11 mouse cellular contexts compared by ENCODE assay signal in genomic region chr2:166638947-166639641, GRCm38 (mm10).
DNase-seq lines count a peak whose midpoint lies in the region; ATAC-seq and TF ChIP-seq lines count a peak whose summit lies in the region.
"Had no signal": no experiment of that assay in that cellular context is flagged by ENCODE, and none has a peak within 500 bp of the region (broad histone marks: within the 10 kb centered on the region; RNA-seq: fewer than 3 reads in every experiment).

No protein-coding gene starts in this region.

- no peak for ATAC-seq in forebrain, embryonic 16.5 days
- ATAC-seq in liver, embryonic 14.5 days (ENCODE audit: insufficient read depth) = peak; percentile 29; the same call in 1 of the 2 replicates
- ATAC-seq in erythroblast, adult 5-6 weeks (replicated peaks; ENCODE audit: low FRiP score, poor library complexity, severe bottlenecking) = no peak
- ATAC-seq: Patski had no signal

- peaks cover 27% of the 10 kb centered on the region for H3K4me1 ChIP-seq in forebrain, embryonic 10.5 days
- H3K4me1 ChIP-seq in forebrain, embryonic 16.5 days (replicated peaks; ENCODE audit: control insufficient read depth, insufficient read depth, low read length) = peaks cover 14% of the 10 kb centered on the region
- H3K4me1 ChIP-seq in brown adipose tissue, adult 24 weeks (ENCODE audit: control insufficient read depth, insufficient read depth, insufficient read length, low read length) = peaks cover 5% of the 10 kb centered on the region
- H3K4me1 ChIP-seq in liver, embryonic 14.5 days (replicated peaks; ENCODE audit: control insufficient read depth in 2 of 2, insufficient read depth in 2 of 2, low read length in 1 of 2) = no peaks in the 10 kb centered on the region
- H3K4me1 ChIP-seq: embryonic facial prominence, embryonic 13.5 days had no signal

- no peak overlapping the region for H3K9ac ChIP-seq in forebrain, embryonic 16.5 days (replicated peaks; ENCODE audit: low read depth, low read length)
- H3K9ac ChIP-seq in liver, embryonic 14.5 days (replicated peaks) = no peak overlapping the region
- H3K9ac ChIP-seq: embryonic facial prominence, embryonic 13.5 days; hindbrain, embryonic 12.5 days had no signal

- no peak for TF ChIP-seq EP300 in liver, embryonic 14.5 days (IDR thresholded peaks at IDR 0.05; ENCODE audit: low read depth)

- no peak overlapping the region for H3K4me2 ChIP-seq in forebrain, embryonic 16.5 days (ENCODE audit: low read length)
- no peak overlapping the region for H3K4me2 ChIP-seq in liver, embryonic 14.5 days (ENCODE audit: low read depth)
- H3K4me2 ChIP-seq: embryonic facial prominence, embryonic 13.5 days; hindbrain, embryonic 12.5 days had no signal

- H3K9me3 ChIP-seq in forebrain, embryonic 10.5 days = peaks cover 5% of the 10 kb centered on the region; the same call in 1 of the 2 replicates
- no peaks in the 10 kb centered on the region for H3K9me3 ChIP-seq in forebrain, embryonic 16.5 days (ENCODE audit: control insufficient read depth, low read length)
- no peaks in the 10 kb centered on the region for H3K9me3 ChIP-seq in liver, embryonic 14.5 days (ENCODE audit: control insufficient read depth, low read length)
- H3K9me3 ChIP-seq: embryonic facial prominence, embryonic 13.5 days; hindbrain, embryonic 12.5 days had no signal

- peaks cover 62% of the 10 kb centered on the region for H3K36me3 ChIP-seq in forebrain, embryonic 10.5 days (replicated peaks)
- no peaks in the 10 kb centered on the region for H3K36me3 ChIP-seq in forebrain, embryonic 16.5 days (ENCODE audit: control insufficient read depth, insufficient read depth)
- H3K36me3 ChIP-seq in liver, embryonic 14.5 days (replicated peaks; ENCODE audit: control insufficient read depth, insufficient read depth, low read depth) = peaks cover 6% of the 10 kb centered on the region

- 84% methylated on average over 18 of the region's 18 CpGs for WGBS in forebrain, embryonic 10.5 days
- 87% methylated on average over 18 of the region's 18 CpGs for WGBS in forebrain, embryonic 16.5 days
- WGBS in liver, embryonic 14.5 days (ENCODE audit: insufficient replicate concordance) = 50% methylated on average over 18 of the region's 18 CpGs

- H3K4me3 ChIP-seq in forebrain, embryonic 10.5 days = no peak overlapping the region
- no peak overlapping the region for H3K4me3 ChIP-seq in forebrain, embryonic 16.5 days (replicated peaks; ENCODE audit: low read length)
- H3K4me3 ChIP-seq in brown adipose tissue, adult 24 weeks (ENCODE audit: insufficient read depth, low read depth, low read length) = no peak overlapping the region
- no peak overlapping the region for H3K4me3 ChIP-seq in liver, embryonic 14.5 days (ENCODE audit: insufficient read depth in 1 of 2, low read depth in 2 of 2, low read length in 2 of 2)
- H3K4me3 ChIP-seq: embryonic facial prominence, embryonic 13.5 days; hindbrain, embryonic 12.5 days had no signal

- DNase-seq in forebrain, embryonic 10.5 days (ENCODE audit: extremely low spot score, low spot score) = no peak
- peak; percentile 34 for DNase-seq in heart, postnatal 4 days
- DNase-seq in liver, embryonic 14.5 days (ENCODE audit: low read depth in 3 of 3, low spot score in 3 of 3) = no peak
- DNase-seq in testis, postnatal 14 days (ENCODE audit: low spot score) = no peak
- DNase-seq in spleen, postnatal 4 days (ENCODE audit: low spot score in 2 of 2) = no peak

- TF ChIP-seq CTCF in liver, embryonic 14.5 days (IDR thresholded peaks at IDR 0.05; ENCODE audit: low read depth) = no peak

- H3K27me3 ChIP-seq in forebrain, embryonic 10.5 days (ENCODE audit: poor library complexity, severe bottlenecking) = no peaks in the 10 kb centered on the region
- no peaks in the 10 kb centered on the region for H3K27me3 ChIP-seq in forebrain, embryonic 16.5 days (replicated peaks; ENCODE audit: control insufficient read depth, insufficient read depth, low read length)
- H3K27me3 ChIP-seq in liver, embryonic 14.5 days (ENCODE audit: control insufficient read depth, insufficient read depth, low read length) = no peaks in the 10 kb centered on the region
- H3K27me3 ChIP-seq: embryonic facial prominence, embryonic 13.5 days; hindbrain, embryonic 12.5 days; Patski had no signal

- peak overlapping the region; percentile 54; the same call in 1 of the 2 replicates for H3K27ac ChIP-seq in forebrain, embryonic 10.5 days
- H3K27ac ChIP-seq in forebrain, embryonic 16.5 days (ENCODE audit: low read length) = no peak overlapping the region
- H3K27ac ChIP-seq in brown adipose tissue, adult 24 weeks (replicated peaks; ENCODE audit: low read depth, low read length) = peak overlapping the region; percentile 45
- no peak overlapping the region for H3K27ac ChIP-seq in liver, embryonic 14.5 days
- H3K27ac ChIP-seq: embryonic facial prominence, embryonic 13.5 days; hindbrain, embryonic 12.5 days had no signal

Comparison
In these comparisons a context has a peak if more than half of its experiments do, and no peak if none do; other contexts are left out.
1. H3K27ac ChIP-seq: peak in forebrain, embryonic 10.5 days (single experiment) and brown adipose tissue, adult 24 weeks (single experiment); none in forebrain, embryonic 16.5 days (single experiment) and liver, embryonic 14.5 days (single experiment).